Mouse (Mus musculus) left cerebral cortex, adult 2 months (tissue): ENCODE measurements around the gene Sun3. TPM values are rescaled to one million over a fixed set of nuclear protein-coding genes. Genes with fewer than 3 reads are reported as not detected.
A peak's percentile ranks its signal among the peaks of the same experiment; 100 is the strongest.

Experiments used
- DNase-seq, 2 experiments: peaks; one replicate each; pipeline ENCODE4 v3.0.0; 2021 to 2022; ENCODE audit warnings: low spot score in 2 of 2, mixed read lengths in 1 of 2; ENCODE audit errors: extremely low spot score in 1 of 2
- H3K27ac ChIP-seq: fragments of 200-600 bp; 2 replicates; pipeline ENCODE4 v1.8.1; 2022
- H3K4me3 ChIP-seq: fragments of 200-600 bp; 2 replicates; pipeline ENCODE4 v1.8.1; 2022
- CTCF ChIP-seq: fragments of 200-600 bp; IDR thresholded peaks from 2 replicates; pipeline ENCODE4 v1.8.1; 2022; ENCODE audit warnings: antibody characterized with exemption, mild to moderate bottlenecking, moderate library complexity
- intact Hi-C: fragments of 180-260 bp; cut with DNase I; formaldehyde crosslinking; loops from one replicate; pipeline ENCODE4 v1.15.1; 2025
- long read RNA-seq, 2 experiments: library from polyadenylated mRNA; stranded (forward); transcript quantifications; one replicate each; pipeline ENCODE4 v2.0.0; 2021; ENCODE audit warnings: borderline mapping rate in 2 of 2
- total RNA-seq, 2 experiments: library from RNA; stranded (reverse); gene quantifications; 2 replicates each; pipeline ENCODE4 v1.2.3; 2021

The Sun3 gene
- total RNA-seq = under 1 TPM in 1 of 2 experiments, not detected in 1; 0.28 TPM
- long read RNA-seq, experiment 1, partial matches to known transcripts = 0 of 1 reads
- long read RNA-seq, experiment 1, other reads (novel, unspliced or antisense) = 1 of 1 reads
- long read RNA-seq, experiment 2, partial matches to known transcripts = 0 of 1 reads
- long read RNA-seq, experiment 2, other reads (novel, unspliced or antisense) = 1 of 1 reads

- DNase-seq = peak in 1 of 2 experiments; percentile 17
- Histone ChIP-seq H3K27ac (no peak within 1 kb of the TSS), H3K4me3 (peak within 1 kb of the TSS; percentile 47)
- intact Hi-C loops = no loop called here
- no peak for TF ChIP-seq CTCF
Observed at GRCm38 (mm10) chr11:9048703-9049060, at the start of gene Sun3. TSS of gene Sun3 (minus strand) at chr11:9048991.

GRCm38 (mm10) chr11:9076444-9076843, 27.7 kb upstream of the Sun3 start:
- Histone ChIP-seq H3K4me3 (no peak overlapping the region), H3K27ac (no peak overlapping the region)
- TF ChIP-seq CTCF = no peak
- DNase-seq = no peak
- intact Hi-C loops = no loop called here

GRCm38 (mm10) chr11:9060484-9060883, 11.7 kb upstream of the Sun3 start:
- intact Hi-C loops = no loop called here
- H3K27ac ChIP-seq = no peak overlapping the region
- no peak for TF ChIP-seq CTCF
- DNase-seq = no peak
- H3K4me3 ChIP-seq = no peak overlapping the region

- intact Hi-C loops = no loop called here
- no peak for DNase-seq
- Histone ChIP-seq H3K27ac (no peak overlapping the region), H3K4me3 (no peak overlapping the region)
- no peak for TF ChIP-seq CTCF
Observed at GRCm38 (mm10) chr11:9060029-9060428, 11.2 kb upstream of the Sun3 start.

- Histone ChIP-seq H3K4me3 (no peak overlapping the region), H3K27ac (no peak overlapping the region)
- DNase-seq = no peak
- intact Hi-C loops = no loop called here
- no peak for TF ChIP-seq CTCF
Observed at GRCm38 (mm10) chr11:9057711-9058110, 8.9 kb upstream of the Sun3 start.

- H3K27ac ChIP-seq = no peak overlapping the region
- no peak overlapping the region for H3K4me3 ChIP-seq
- no peak for TF ChIP-seq CTCF
- intact Hi-C loops = no loop called here
- no peak for DNase-seq
Observed at GRCm38 (mm10) chr11:9056937-9057336, 8.1 kb upstream of the Sun3 start.

GRCm38 (mm10) chr11:9051895-9052294, 3.1 kb upstream of the Sun3 start:
- H3K27ac ChIP-seq = no peak overlapping the region
- DNase-seq = no peak
- TF ChIP-seq CTCF = no peak
- no peak overlapping the region for H3K4me3 ChIP-seq
- intact Hi-C loops = no loop called here

- intact Hi-C loops = no loop called here
- Histone ChIP-seq H3K4me3 (no peak overlapping the region), H3K27ac (no peak overlapping the region)
- no peak for TF ChIP-seq CTCF
- no peak for DNase-seq
Observed at GRCm38 (mm10) chr11:9050241-9050640, 1.4 kb upstream of the Sun3 start.

- Histone ChIP-seq H3K27ac (no peak within 1 kb of the TSS), H3K4me3 (peak within 1 kb of the TSS; percentile 47)
- peak; percentile 72 to 75 for DNase-seq
- TF ChIP-seq CTCF = no peak
- intact Hi-C loops = no loop called here
Observed at GRCm38 (mm10) chr11:9048011-9048702, 634 bp downstream of the Sun3 start, which contains the start of gene Gm11992. TSS of gene Gm11992 (plus strand) at chr11:9048594.

GRCm38 (mm10) chr11:9047044-9047443, 1.7 kb downstream of the Sun3 start:
- no peak overlapping the region for H3K4me3 ChIP-seq
- TF ChIP-seq CTCF = no peak
- DNase-seq = no peak
- intact Hi-C loops = no loop called here
- H3K27ac ChIP-seq = no peak overlapping the region

- intact Hi-C loops = no loop called here
- DNase-seq = no peak
- no peak overlapping the region for H3K27ac ChIP-seq
- no peak overlapping the region for H3K4me3 ChIP-seq
- TF ChIP-seq CTCF = no peak
Observed at GRCm38 (mm10) chr11:9046546-9046945, 2.2 kb downstream of the Sun3 start.

- no peak for DNase-seq
- intact Hi-C loops = no loop called here
- TF ChIP-seq CTCF = no peak
- Histone ChIP-seq H3K4me3 (no peak overlapping the region), H3K27ac (no peak overlapping the region)
Observed at GRCm38 (mm10) chr11:9031530-9031929, 17.3 kb downstream of the Sun3 start.

- H3K27ac ChIP-seq = no peak overlapping the region
- TF ChIP-seq CTCF = no peak
- no peak for DNase-seq
- intact Hi-C loops = no loop called here
- H3K4me3 ChIP-seq = no peak overlapping the region
Observed at GRCm38 (mm10) chr11:9025211-9025610, 23.6 kb downstream of the Sun3 start.
